Mouse (Mus musculus) liver, embryonic 15.5 days (tissue): Measurements from ENCODE around the gene Pam. TPM values are rescaled to one million over a fixed set of nuclear protein-coding genes. Genes with fewer than 3 reads are reported as not detected.
A peak's percentile ranks its signal among the peaks of the same experiment; 100 is the strongest.

Experiments
- ATAC-seq: fragments of 200-750 bp; cut with Nextera tagmentation; 2 replicates; pipeline ENCODE4 v1.8.0; 2017; ENCODE audit warnings: moderate number of reproducible peaks, mild to moderate bottlenecking, moderate library complexity; ENCODE audit not compliant: insufficient read depth
- H3K27ac ChIP-seq: fragments of 300-500 bp; sonication (generic); replicated peaks from 2 replicates; pipeline ENCODE4 v1.5.1; 2015; ENCODE audit warnings: mild to moderate bottlenecking, inconsistent platforms
- H3K27me3 ChIP-seq: fragments of 300-500 bp; sonication (generic); 2 replicates; pipeline ENCODE4 v1.6.1; 2015; ENCODE audit warnings: mild to moderate bottlenecking, inconsistent platforms
- H3K36me3 ChIP-seq: fragments of 300-500 bp; sonication (generic); replicated peaks from 2 replicates; pipeline ENCODE4 v1.6.1; 2015; ENCODE audit warnings: moderate library complexity, mild to moderate bottlenecking, inconsistent platforms
- H3K4me1 ChIP-seq: fragments of 300-500 bp; sonication (generic); replicated peaks from 2 replicates; pipeline ENCODE4 v1.6.1; 2015; ENCODE audit warnings: inconsistent platforms
- H3K4me2 ChIP-seq: fragments of 300-500 bp; sonication (generic); 2 replicates; pipeline ENCODE4 v1.6.1; 2015; ENCODE audit warnings: moderate library complexity, mild to moderate bottlenecking, inconsistent platforms
- H3K4me3 ChIP-seq: fragments of 300-500 bp; sonication (generic); replicated peaks from 2 replicates; pipeline ENCODE4 v1.5.1; 2015; ENCODE audit warnings: mild to moderate bottlenecking, inconsistent platforms
- H3K9ac ChIP-seq: fragments of 300-500 bp; sonication (generic); 2 replicates; pipeline ENCODE4 v1.6.1; 2015; ENCODE audit warnings: moderate library complexity, mild to moderate bottlenecking, inconsistent platforms
- H3K9me3 ChIP-seq: fragments of 300-500 bp; sonication (generic); replicated peaks from 2 replicates; pipeline ENCODE4 v1.6.1; 2016; ENCODE audit warnings: inconsistent platforms
- WGBS: fragments of 180-500 bp; shearing (Covaris S2); methylation state at CpG from one replicate; pipeline ENCODE4 v1.1.7; 2015; ENCODE audit warnings: mixed read lengths; ENCODE audit not compliant: insufficient replicate concordance; 5-methylcytosine and 5-hydroxymethylcytosine counted together
- polyA plus RNA-seq: library from polyadenylated mRNA; unstranded; fragments of >200 nt; fragmentation: Nextera tagmentation; extraction: Ambion mirVana; gene quantifications from 2 replicates; pipeline ENCODE4 v1.2.1, GENCODE M21; 2015

Pam gene
- polyA plus RNA-seq, 1 experiment from 2014 or later = 7.5 TPM

- Histone ChIP-seq H3K4me2 (no peak overlapping the region), H3K4me3 (no peak overlapping the region), H3K36me3 (no peaks in the 10 kb centered on the region), H3K27me3 (no peaks in the 10 kb centered on the region), H3K27ac (no peak overlapping the region), H3K9ac (no peak overlapping the region), H3K9me3 (no peaks in the 10 kb centered on the region), H3K4me1 (no peaks in the 10 kb centered on the region)
- no peak for ATAC-seq
- WGBS = 24% methylated on average over 2 of the region's 2 CpGs
Measured at GRCm38 (mm10) chr1:97809255-97809912, 286.1 kb downstream of the Pam start.

GRCm38 (mm10) chr1:97804520-97804919 lies 290.9 kb downstream of the Pam start:
- H3K36me3 ChIP-seq = no peaks in the 10 kb centered on the region

GRCm38 (mm10) chr1:97802207-97802902 lies 293.1 kb downstream of the Pam start:
- Histone ChIP-seq H3K27me3 (no peaks in the 10 kb centered on the region), H3K27ac (no peak overlapping the region), H3K4me3 (no peak overlapping the region), H3K9me3 (no peaks in the 10 kb centered on the region), H3K4me1 (no peaks in the 10 kb centered on the region), H3K4me2 (no peak overlapping the region), H3K9ac (no peak overlapping the region), H3K36me3 (no peaks in the 10 kb centered on the region)
- no peak for ATAC-seq
- WGBS = 22% methylated on average over 4 of the region's 4 CpGs

More at GRCm38 (mm10) chr1:97804520-97804919, 290.9 kb downstream of the Pam start:
- H3K27me3 ChIP-seq = no peaks in the 10 kb centered on the region
- no peak for ATAC-seq
- H3K4me1 ChIP-seq = no peaks in the 10 kb centered on the region
- H3K4me2 ChIP-seq = no peak overlapping the region
- no peak overlapping the region for H3K4me3 ChIP-seq
- no peak overlapping the region for H3K27ac ChIP-seq
- H3K9me3 ChIP-seq = no peaks in the 10 kb centered on the region
- no peak overlapping the region for H3K9ac ChIP-seq

GRCm38 (mm10) chr1:97795936-97796335 lies 299.5 kb downstream of the Pam start:
- no peak overlapping the region for H3K4me3 ChIP-seq
- no peak overlapping the region for H3K9ac ChIP-seq
- no peaks in the 10 kb centered on the region for H3K4me1 ChIP-seq
- H3K9me3 ChIP-seq = no peaks in the 10 kb centered on the region
- no peak overlapping the region for H3K27ac ChIP-seq
- H3K4me2 ChIP-seq = no peak overlapping the region
- WGBS = 64% methylated on average over 9 of the region's 9 CpGs
- no peaks in the 10 kb centered on the region for H3K27me3 ChIP-seq
- ATAC-seq = no peak
- H3K36me3 ChIP-seq = no peaks in the 10 kb centered on the region

- ATAC-seq = no peak
- H3K36me3 ChIP-seq = no peaks in the 10 kb centered on the region
- H3K4me2 ChIP-seq = no peak overlapping the region
- no peak overlapping the region for H3K27ac ChIP-seq
- H3K27me3 ChIP-seq = no peaks in the 10 kb centered on the region
- H3K9me3 ChIP-seq = no peaks in the 10 kb centered on the region
- no peaks in the 10 kb centered on the region for H3K4me1 ChIP-seq
- H3K9ac ChIP-seq = no peak overlapping the region
- H3K4me3 ChIP-seq = no peak overlapping the region
- WGBS = 71% methylated on average over 3 of the region's 3 CpGs
Measured at GRCm38 (mm10) chr1:97794110-97794509, 301.3 kb downstream of the Pam start.

GRCm38 (mm10) chr1:97788490-97788889 lies 307.0 kb downstream of the Pam start:
- H3K4me1 ChIP-seq = peaks cover 8% of the 10 kb centered on the region
- H3K27ac ChIP-seq = no peak overlapping the region
- no peak overlapping the region for H3K9ac ChIP-seq
- no peak for ATAC-seq
- H3K4me2 ChIP-seq = no peak overlapping the region
- peaks cover 7% of the 10 kb centered on the region; the same call in 1 of the 2 replicates for H3K36me3 ChIP-seq
- WGBS = 81% methylated on average over 2 of the region's 2 CpGs
- no peak overlapping the region for H3K4me3 ChIP-seq
- no peaks in the 10 kb centered on the region for H3K27me3 ChIP-seq
- no peaks in the 10 kb centered on the region for H3K9me3 ChIP-seq

- H3K4me1 ChIP-seq = peaks cover 8% of the 10 kb centered on the region
- H3K9ac ChIP-seq = no peak overlapping the region
- WGBS = 52% methylated on average over 3 of the region's 3 CpGs
Measured at GRCm38 (mm10) chr1:97787674-97788073, 307.8 kb downstream of the Pam start.

GRCm38 (mm10) chr1:97785685-97786393 lies 309.6 kb downstream of the Pam start:
- Histone ChIP-seq H3K4me3 (no peak overlapping the region), H3K9me3 (no peaks in the 10 kb centered on the region), H3K27ac (peak overlapping the region; percentile 38; the same call in 1 of the 2 replicates), H3K4me1 (peaks cover 8% of the 10 kb centered on the region), H3K9ac (no peak overlapping the region), H3K27me3 (no peaks in the 10 kb centered on the region), H3K4me2 (no peak overlapping the region), H3K36me3 (peaks cover 7% of the 10 kb centered on the region; the same call in 1 of the 2 replicates)
- ATAC-seq = peak; percentile 93
- 56% methylated on average over 11 of the region's 11 CpGs for WGBS

More at GRCm38 (mm10) chr1:97787674-97788073, 307.8 kb downstream of the Pam start:
- Histone ChIP-seq H3K27ac (no peak overlapping the region), H3K9me3 (no peaks in the 10 kb centered on the region), H3K36me3 (peaks cover 7% of the 10 kb centered on the region; the same call in 1 of the 2 replicates), H3K4me3 (no peak overlapping the region), H3K27me3 (no peaks in the 10 kb centered on the region), H3K4me2 (no peak overlapping the region)
- ATAC-seq = no peak

- 81% methylated on average over 7 of the region's 7 CpGs for WGBS
- Histone ChIP-seq H3K4me2 (no peak overlapping the region), H3K4me3 (no peak overlapping the region), H3K27ac (no peak overlapping the region), H3K4me1 (peaks cover 8% of the 10 kb centered on the region), H3K36me3 (peaks cover 7% of the 10 kb centered on the region; the same call in 1 of the 2 replicates), H3K9ac (no peak overlapping the region), H3K27me3 (no peaks in the 10 kb centered on the region), H3K9me3 (no peaks in the 10 kb centered on the region)
- ATAC-seq = no peak
Measured at GRCm38 (mm10) chr1:97784928-97785327, 310.5 kb downstream of the Pam start.

GRCm38 (mm10) chr1:97781674-97782073 lies 313.8 kb downstream of the Pam start:
- ATAC-seq = no peak
- H3K4me3 ChIP-seq = no peak overlapping the region
- H3K4me2 ChIP-seq = no peak overlapping the region
- peaks cover 12% of the 10 kb centered on the region for H3K36me3 ChIP-seq
- no peak overlapping the region for H3K27ac ChIP-seq
- H3K9ac ChIP-seq = no peak overlapping the region
- H3K4me1 ChIP-seq = peaks cover 8% of the 10 kb centered on the region
- no peaks in the 10 kb centered on the region for H3K27me3 ChIP-seq
- no peaks in the 10 kb centered on the region for H3K9me3 ChIP-seq
- WGBS = 69% methylated on average over 7 of the region's 7 CpGs

- no peak overlapping the region for H3K4me2 ChIP-seq
- peaks cover 17% of the 10 kb centered on the region for H3K36me3 ChIP-seq
- ATAC-seq = no peak
- H3K9ac ChIP-seq = no peak overlapping the region
- H3K4me3 ChIP-seq = no peak overlapping the region
- H3K4me1 ChIP-seq = peaks cover 27% of the 10 kb centered on the region
- H3K9me3 ChIP-seq = no peaks in the 10 kb centered on the region
- H3K27ac ChIP-seq = no peak overlapping the region
- H3K27me3 ChIP-seq = no peaks in the 10 kb centered on the region
- 54% methylated on average over 2 of the region's 2 CpGs for WGBS
Measured at GRCm38 (mm10) chr1:97773973-97774372, 321.5 kb downstream of the Pam start.
